Mouse (Mus musculus) CH12.LX (cell line): Measurements from ENCODE around the gene Cacna1c. TPM values are rescaled to one million over a fixed set of nuclear protein-coding genes. Genes with fewer than 3 reads are reported as not detected.

Experiments used
- DNase-seq: peaks from one replicate; pipeline ENCODE4 v3.0.0-alpha.2; 2013; ENCODE audit errors: extremely low read depth
- H3K27ac ChIP-seq: 2 replicates; pipeline ENCODE4 v1.5.1; 2012; ENCODE audit warnings: low read depth, mild to moderate bottlenecking, control low read depth, moderate library complexity; ENCODE audit not compliant: insufficient read depth
- H3K27me3 ChIP-seq: replicated peaks from 2 replicates; pipeline ENCODE3; 2012; ENCODE audit warnings: inconsistent platforms
- H3K36me3 ChIP-seq, 2 experiments: replicated peaks in 1 of 2; 2 replicates each; pipeline versions ENCODE3 to v1.6.1; 2012; ENCODE audit warnings: inconsistent platforms in 1 of 2, low read length in 1 of 2, mild to moderate bottlenecking in 1 of 2, mixed read lengths in 1 of 2, moderate library complexity in 1 of 2; ENCODE audit not compliant: control insufficient read depth in 1 of 2, insufficient read depth in 1 of 2
- H3K4me1 ChIP-seq, 2 experiments: 2 replicates each; pipeline ENCODE4 v1.6.1; 2012; ENCODE audit warnings: inconsistent platforms in 1 of 2, moderate library complexity in 1 of 2; ENCODE audit not compliant: insufficient read depth in 2 of 2, control insufficient read depth in 1 of 2
- H3K4me2 ChIP-seq: 2 replicates; pipeline ENCODE4 v1.6.1; 2012; ENCODE audit warnings: low read depth, mild to moderate bottlenecking, control low read depth; ENCODE audit not compliant: poor library complexity, insufficient read depth, severe bottlenecking
- H3K4me3 ChIP-seq, 3 experiments: fragments of 150-350 bp in 1 of 3; sonication (generic) in 1 of 3; replicated peaks in 1 of 3; 2 replicates each; pipeline versions ENCODE3 to v1.5.1; 2011 to 2012; ENCODE audit warnings: low read depth in 2 of 3, low read length in 2 of 3, mild to moderate bottlenecking in 2 of 3, moderate library complexity in 2 of 3, control low read depth in 1 of 3, improper control_type of control experiment in 1 of 3, inconsistent platforms in 1 of 3, mixed read lengths in 1 of 3; ENCODE audit not compliant: poor library complexity in 1 of 3
- H3K79me2 ChIP-seq: replicated peaks from 2 replicates; pipeline ENCODE4 v1.6.1; 2012; ENCODE audit warnings: mild to moderate bottlenecking, moderate library complexity; ENCODE audit not compliant: control insufficient read depth, poor library complexity, insufficient read depth, severe bottlenecking; ENCODE audit errors: extremely low read depth
- H3K9ac ChIP-seq: 2 replicates; pipeline ENCODE4 v1.6.1; 2012; ENCODE audit warnings: low read depth, mild to moderate bottlenecking, control low read depth, moderate library complexity; ENCODE audit not compliant: insufficient read depth
- H3K9me3 ChIP-seq: replicated peaks from 2 replicates; pipeline ENCODE3; 2012; ENCODE audit warnings: low read length, inconsistent platforms, mixed read lengths
- BHLHE40 ChIP-seq: IDR thresholded peaks from 2 replicates; pipeline ENCODE4 v1.6.1; 2011; ENCODE audit warnings: mild to moderate bottlenecking, low read depth, low read length, improper control_type of control experiment
- EP300 ChIP-seq: IDR thresholded peaks from 2 replicates; pipeline ENCODE4 v1.6.1; 2011; ENCODE audit warnings: low read length, improper control_type of control experiment
- JUND ChIP-seq: conservative IDR thresholded peaks from 2 replicates; pipeline ENCODE4 v1.6.1; 2011; ENCODE audit warnings: low read depth, low read length, improper control_type of control experiment
- KAT2A ChIP-seq: IDR thresholded peaks from 2 replicates; pipeline ENCODE4 v1.6.1; 2012; ENCODE audit warnings: low read length, improper control_type of control experiment, inconsistent platforms; ENCODE audit not compliant: insufficient replicate concordance
- MAX ChIP-seq: IDR thresholded peaks from 2 replicates; pipeline ENCODE4 v1.6.1; 2011; ENCODE audit warnings: low read length, improper control_type of control experiment
- MEF2A ChIP-seq: IDR thresholded peaks from 2 replicates; pipeline ENCODE4 v1.6.1; 2014; ENCODE audit warnings: low read depth, mild to moderate bottlenecking, inconsistent platforms, low read length, improper control_type of control experiment, borderline replicate concordance
- PAX5 ChIP-seq: IDR thresholded peaks from 2 replicates; pipeline ENCODE4 v1.6.1; 2012; ENCODE audit warnings: low read length, inconsistent platforms, mixed read lengths
- RAD21 ChIP-seq: IDR thresholded peaks from 2 replicates; pipeline ENCODE4 v1.6.1; 2011; ENCODE audit warnings: low read depth, mild to moderate bottlenecking, low read length, improper control_type of control experiment, moderate library complexity
- RCOR1 ChIP-seq: conservative IDR thresholded peaks from 2 replicates; pipeline ENCODE4 v1.6.1; 2012; ENCODE audit warnings: low read depth, mild to moderate bottlenecking, inconsistent platforms, low read length, improper control_type of control experiment
- TCF12 ChIP-seq: IDR thresholded peaks from 2 replicates; pipeline ENCODE4 v1.6.1; 2014; ENCODE audit warnings: low read depth, mild to moderate bottlenecking, inconsistent platforms, low read length, improper control_type of control experiment
- USF2 ChIP-seq: conservative IDR thresholded peaks from 2 replicates; pipeline ENCODE4 v1.6.1; 2011; ENCODE audit warnings: low read depth, low read length, improper control_type of control experiment
- ZKSCAN1 ChIP-seq: IDR thresholded peaks from 2 replicates; pipeline ENCODE4 v1.6.1; 2012; ENCODE audit warnings: low read depth, inconsistent platforms, low read length, improper control_type of control experiment, borderline replicate concordance
- ZMIZ1 ChIP-seq: IDR thresholded peaks from 2 replicates; pipeline ENCODE4 v1.6.1; 2012; ENCODE audit warnings: low read depth, mild to moderate bottlenecking, inconsistent platforms, low read length, improper control_type of control experiment
- dilution Hi-C: fragments of 300-500 bp; cut with MboI; formaldehyde crosslinking; loops from 2 replicates; pipeline ENCODE4 v1.14.3; 2020; ENCODE audit warnings: low sequenced_read_pairs; ENCODE audit not compliant: extremely low pct_unique_long_range_greater_than_20kb, extremely low pct_ligation_motif_present
- in situ Hi-C: fragments of 300-500 bp; cut with MboI; formaldehyde crosslinking; loops from 3 replicates; pipeline ENCODE4 v1.14.3; 2019; ENCODE audit warnings: low sequenced_read_pairs, low pct_ligation_motif_present, low pct_unique_long_range_greater_than_20kb, mixed read lengths
- polyA plus RNA-seq: library from polyadenylated mRNA; unstranded; fragments of >175 nt; gene quantifications from 2 replicates; pipeline ENCODE4 v1.2.1, GENCODE M21; 2012; ENCODE audit warnings: low read depth; ENCODE audit not compliant: insufficient read length
- total RNA-seq, 2 experiments: library from RNA; depleted of rRNA; stranded (reverse); fragments of 300-350 nt in 1 of 2; fragments of >200 nt in 1 of 2; gene quantifications; 2 replicates each; pipeline ENCODE4 v1.2.3; 2012 to 2014

Cacna1c gene
- total and polyA plus RNA-seq, 3 experiments, result 0.04 TPM; not detected in 2

DNA sequence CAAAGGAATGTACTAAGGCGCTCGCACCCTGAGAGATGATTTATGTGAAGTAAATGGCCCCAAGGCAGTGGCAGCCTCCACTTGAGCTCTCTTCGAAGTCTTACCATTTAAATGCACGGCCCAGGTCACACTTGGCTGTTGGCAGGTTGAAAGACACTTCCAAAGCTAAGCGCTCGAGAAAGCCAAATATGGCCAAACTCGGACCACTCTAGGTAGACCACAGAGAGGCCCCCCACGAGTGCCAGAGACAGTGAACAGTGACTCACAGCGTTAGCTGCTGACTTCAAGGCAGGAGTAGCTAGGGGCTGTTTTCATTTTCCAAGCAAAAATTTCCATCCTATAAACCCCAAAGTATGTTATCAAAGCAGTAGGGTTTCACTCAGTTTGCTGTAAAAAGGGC is 111.7 kb downstream of the Cacna1c start:
- DNase-seq, result no peak

DNA sequence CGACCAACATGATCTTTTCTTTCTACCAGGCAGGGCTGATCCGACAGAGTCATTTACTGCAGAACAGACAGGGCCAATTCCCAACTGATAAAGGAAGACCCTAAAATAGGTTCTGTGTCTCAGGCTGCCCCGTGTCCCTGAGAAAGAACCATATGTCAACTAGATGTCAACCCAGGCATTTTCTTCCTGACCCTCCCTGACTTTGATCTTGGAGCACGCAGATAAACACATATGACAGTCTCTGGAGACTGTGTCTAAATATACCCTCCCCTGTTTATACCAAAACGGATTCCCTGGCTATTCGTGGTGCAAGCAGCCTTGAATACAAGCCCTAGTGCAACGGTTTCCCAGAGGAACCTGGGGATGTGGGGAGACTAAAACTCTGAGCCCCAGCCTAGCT is 112.7 kb downstream of the Cacna1c start:
- H3K36me3 ChIP-seq, result no peaks in the 10 kb centered on the region
- in situ Hi-C loops, result no loop called here

More for the DNA sequence above, 111.7 kb downstream of the Cacna1c start:
- in situ Hi-C loops (no loop called here), dilution Hi-C loops (no loop called here)
- H3K9ac ChIP-seq, result no peak overlapping the region
- no peak overlapping the region for H3K27ac ChIP-seq
- H3K4me3 ChIP-seq, result no peak overlapping the region
- no peak overlapping the region for H3K4me2 ChIP-seq
- H3K36me3 ChIP-seq, result no peaks in the 10 kb centered on the region
- H3K79me2 ChIP-seq, result no peaks in the 10 kb centered on the region
- no peaks in the 10 kb centered on the region for H3K9me3 ChIP-seq
- TF ChIP-seq BHLHE40, result no peak
- no peak for TF ChIP-seq MAX
- TF ChIP-seq PAX5, result no peak
- no peak for TF ChIP-seq TCF12
- TF ChIP-seq USF2, result no peak
- TF ChIP-seq MEF2A, result no peak
- TF ChIP-seq EP300, result no peak
- no peak for TF ChIP-seq KAT2A
- no peak for TF ChIP-seq ZMIZ1
- no peak for TF ChIP-seq ZKSCAN1
- H3K4me1 ChIP-seq, result no peaks in the 10 kb centered on the region
- H3K27me3 ChIP-seq, result peaks cover 88% of the 10 kb centered on the region

DNA sequence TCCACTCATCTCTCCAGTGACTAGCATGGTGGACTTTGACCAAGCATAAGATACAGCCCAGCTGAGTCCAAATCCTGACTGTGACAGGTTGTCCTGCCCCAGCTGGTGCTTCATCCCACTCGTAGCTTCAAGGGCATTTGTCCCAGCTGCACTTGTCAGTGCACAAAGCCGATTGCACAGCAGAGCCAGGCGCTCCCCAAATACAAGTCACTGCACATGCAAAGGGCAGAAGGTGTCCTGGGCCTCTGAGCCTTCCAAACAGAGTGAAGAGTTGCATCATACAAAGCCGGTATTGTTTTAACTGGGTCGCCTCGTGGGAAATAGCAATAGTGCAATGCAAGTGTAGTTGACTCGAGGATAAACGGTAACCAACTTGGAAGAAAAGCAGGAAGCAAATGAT is 113.6 kb downstream of the Cacna1c start:
- Histone ChIP-seq H3K9ac (no peak overlapping the region), H3K9me3 (no peaks in the 10 kb centered on the region), H3K4me2 (no peak overlapping the region), H3K36me3 (no peaks in the 10 kb centered on the region), H3K27ac (no peak overlapping the region), H3K27me3 (peaks cover 88% of the 10 kb centered on the region), H3K79me2 (no peaks in the 10 kb centered on the region), H3K4me1 (no peaks in the 10 kb centered on the region), H3K4me3 (no peak overlapping the region)
- TF ChIP-seq RCOR1, result no peak
- no peak for TF ChIP-seq JUND
- TF ChIP-seq RAD21, result no peak
- no peak for DNase-seq
- in situ Hi-C loops (no loop called here), dilution Hi-C loops (no loop called here)

More for the DNA sequence above, 112.7 kb downstream of the Cacna1c start:
- TF ChIP-seq PAX5, result no peak
- Histone ChIP-seq H3K9ac (no peak overlapping the region), H3K27ac (no peak overlapping the region), H3K9me3 (no peaks in the 10 kb centered on the region), H3K27me3 (peaks cover 88% of the 10 kb centered on the region), H3K4me3 (no peak overlapping the region), H3K4me2 (no peak overlapping the region), H3K4me1 (no peaks in the 10 kb centered on the region), H3K79me2 (no peaks in the 10 kb centered on the region)
- no peak for DNase-seq
- dilution Hi-C loops, result no loop called here
